Mouse (Mus musculus) erythroid progenitor cell, adult 5-6 weeks (primary cell): ENCODE measurements around the gene Gm47955. TPM values are rescaled to one million over a fixed set of nuclear protein-coding genes. Genes with fewer than 3 reads are reported as not detected.
"Not testable (repeated sequence)": the region's sequence is repeated elsewhere in the genome, so short reads cannot be mapped to it uniquely, and the experiment has no call there.

Source experiments
- ATAC-seq: replicated peaks from 2 replicates; pipeline ENCODE4 v1.8.0; 2016; ENCODE audit warnings: moderate number of reproducible peaks, mild to moderate bottlenecking, moderate TSS enrichment, inconsistent platforms; ENCODE audit not compliant: poor library complexity, low FRiP score, severe bottlenecking
- total RNA-seq, 2 experiments: library from RNA; stranded (forward) in 1 of 2; stranded (reverse) in 1 of 2; fragments of 150-400 nt in 1 of 2; fragments of 186-747, 209-891 nt in 1 of 2; gene quantifications; 2 replicates each; pipeline versions ENCODE4 v1.2.3 to v1.2.4; 2015 to 2017; ENCODE audit warnings: low replicate concordance in 2 of 2

Gene Gm47955
- total RNA-seq (2015; ENCODE audit: low replicate concordance) = not detected in 2 replicates
- total RNA-seq (2017; ENCODE audit: low replicate concordance) = not detected in 2 replicates

- ATAC-seq = no peak
Observed at GRCm38 (mm10) chr1:82959870-82960385, at the start of gene Gm47955. TSS of gene Gm47955 (plus strand) at chr1:82960286.

GRCm38 (mm10) chr1:82913025-82913424 is 47.1 kb upstream of the Gm47955 start, which contains the start of gene A030005L19Rik:
TSS of gene A030005L19Rik (plus strand) at chr1:82913325.
- no peak for ATAC-seq

GRCm38 (mm10) chr1:82913434-82913833 is 46.7 kb upstream of the Gm47955 start:
- ATAC-seq = not testable (repeated sequence)

- no peak for ATAC-seq
Observed at GRCm38 (mm10) chr1:82924650-82925049, 35.4 kb upstream of the Gm47955 start, which contains the start of gene A030014E15Rik. TSS of gene A030014E15Rik (plus strand) at chr1:82924917.

- not testable (repeated sequence) for ATAC-seq
Observed at GRCm38 (mm10) chr1:82930558-82930957, 29.5 kb upstream of the Gm47955 start.

- ATAC-seq = not testable (repeated sequence)
Observed at GRCm38 (mm10) chr1:82931326-82931725, 28.8 kb upstream of the Gm47955 start, which contains the start of gene Gm6217. TSS of gene Gm6217 (minus strand) at chr1:82931399.

- ATAC-seq = no peak
Observed at GRCm38 (mm10) chr1:82938666-82939065, 21.4 kb upstream of the Gm47955 start.

GRCm38 (mm10) chr1:82942505-82942904 is 17.6 kb upstream of the Gm47955 start:
- ATAC-seq = not testable (repeated sequence)

- not testable (repeated sequence) for ATAC-seq
Observed at GRCm38 (mm10) chr1:82943295-82943694, 16.8 kb upstream of the Gm47955 start, which contains the start of gene A030003K21Rik. TSS of gene A030003K21Rik (minus strand) at chr1:82943388.

- ATAC-seq = not testable (repeated sequence)
Observed at GRCm38 (mm10) chr1:82946029-82946428, 14.1 kb upstream of the Gm47955 start.

- no peak for ATAC-seq
Observed at GRCm38 (mm10) chr1:82948601-82949000, 11.5 kb upstream of the Gm47955 start.

- not testable (repeated sequence) for ATAC-seq
Observed at GRCm38 (mm10) chr1:82955913-82956312, 4.2 kb upstream of the Gm47955 start, which contains the start of gene Gm7544. TSS of gene Gm7544 (minus strand) at chr1:82956013.

GRCm38 (mm10) chr1:82966413-82966812 is 6.3 kb downstream of the Gm47955 start:
- no peak for ATAC-seq

GRCm38 (mm10) chr1:82972046-82972445 is 12.0 kb downstream of the Gm47955 start:
- ATAC-seq = no peak

GRCm38 (mm10) chr1:82973244-82973643 is 13.2 kb downstream of the Gm47955 start:
- ATAC-seq = no peak

GRCm38 (mm10) chr1:82973901-82974300 is 13.8 kb downstream of the Gm47955 start:
- ATAC-seq = no peak

- ATAC-seq = no peak
Observed at GRCm38 (mm10) chr1:82974342-82974741, 14.3 kb downstream of the Gm47955 start.

- no peak for ATAC-seq
Observed at GRCm38 (mm10) chr1:82975750-82976149, 15.7 kb downstream of the Gm47955 start.

GRCm38 (mm10) chr1:82977840-82978239 is 17.8 kb downstream of the Gm47955 start:
- ATAC-seq = no peak

- ATAC-seq = no peak
Observed at GRCm38 (mm10) chr1:82986738-82987137, 26.7 kb downstream of the Gm47955 start.

GRCm38 (mm10) chr1:82987530-82988198 is 27.6 kb downstream of the Gm47955 start:
- no peak for ATAC-seq
